Mouse (Mus musculus): ENCODE results near the gene Asb13. TPM values are rescaled to one million over a fixed set of nuclear protein-coding genes. Genes with fewer than 3 reads are reported as not detected.

Asb13 gene
- polyA plus RNA-seq, 1 experiment from 2014 or later, result 4.9 TPM

- H3K27ac ChIP-seq (ENCODE audit: low read depth, low read length), result no peak overlapping the region
- H3K4me1 ChIP-seq (replicated peaks; ENCODE audit: control insufficient read depth, insufficient read depth, low read length), result no peaks in the 10 kb centered on the region; the same call in 1 of the 2 replicates
- H3K27me3 ChIP-seq (replicated peaks; ENCODE audit: control insufficient read depth, insufficient read depth, low read length), result no peaks in the 10 kb centered on the region
- no peak for ATAC-seq (replicated peaks; ENCODE audit: low FRiP score)
- H3K4me2 ChIP-seq, result no peak overlapping the region
- no peaks in the 10 kb centered on the region for H3K9me3 ChIP-seq (ENCODE audit: control insufficient read depth, low read length)
- H3K36me3 ChIP-seq (ENCODE audit: control insufficient read depth, insufficient read depth, low read length), result no peaks in the 10 kb centered on the region
- 82% methylated on average over 8 of the region's 8 CpGs for WGBS
- no peak overlapping the region for H3K4me3 ChIP-seq (ENCODE audit: low read depth, low read length)
- H3K9ac ChIP-seq (ENCODE audit: low read depth, low read length), result no peak overlapping the region
- no peak for DNase-seq (ENCODE audit: low spot score)
These were observed 63.3 kb downstream of the Asb13 start for GRCm38 (mm10) chr13:3696977-3697735.

GRCm38 (mm10) chr13:3700752-3701151 is 66.9 kb downstream of the Asb13 start:
- Histone ChIP-seq H3K36me3 (ENCODE audit: control insufficient read depth, insufficient read depth, low read length) (no peaks in the 10 kb centered on the region), H3K9ac (ENCODE audit: low read depth, low read length) (no peak overlapping the region), H3K9me3 (ENCODE audit: control insufficient read depth, low read length) (no peaks in the 10 kb centered on the region), H3K27ac (ENCODE audit: low read depth, low read length) (no peak overlapping the region), H3K4me1 (replicated peaks; ENCODE audit: control insufficient read depth, insufficient read depth, low read length) (no peaks in the 10 kb centered on the region), H3K4me3 (ENCODE audit: low read depth, low read length) (no peak overlapping the region), H3K27me3 (replicated peaks; ENCODE audit: control insufficient read depth, insufficient read depth, low read length) (no peaks in the 10 kb centered on the region), H3K4me2 (no peak overlapping the region)
- DNase-seq (ENCODE audit: low spot score) (no peak), ATAC-seq (replicated peaks; ENCODE audit: low FRiP score) (no peak)
- 60% methylated on average over 4 of the region's 4 CpGs for WGBS

Other genes starting within 250 kb of the Asb13 start
- 354 and 364 TPM in 2 replicates for gene Gdi2, start 96.0 kb upstream of the Asb13 start, polyA plus RNA-seq (2014; fragmentation: Nextera tagmentation; extraction: Ambion mirVana)
- 10.8 and 14.5 TPM in 2 replicates for gene Fam208b, start 22.9 kb upstream of the Asb13 start, polyA plus RNA-seq (2014; fragmentation: Nextera tagmentation; extraction: Ambion mirVana)
- gene Calml3, start 170.3 kb downstream of the Asb13 start, polyA plus RNA-seq (2014; fragmentation: Nextera tagmentation; extraction: Ambion mirVana), result 0.19 TPM in 1 of 2 replicates, not detected in the other
- gene Calm4, start 203.7 kb downstream of the Asb13 start, polyA plus RNA-seq (2014; fragmentation: Nextera tagmentation; extraction: Ambion mirVana), result not detected in 2 replicates
- gene Calm5, start 220.1 kb downstream of the Asb13 start, polyA plus RNA-seq (2014; fragmentation: Nextera tagmentation; extraction: Ambion mirVana), result not detected in 2 replicates

Data from liver, embryonic 11.5 days (tissue).